Mouse (Mus musculus) C2C12 (cell line): Measurements from ENCODE around the gene Elf4. TPM values are rescaled to one million over a fixed set of nuclear protein-coding genes. Genes with fewer than 3 reads are reported as not detected.
A peak's percentile ranks its signal among the peaks of the same experiment; 100 is the strongest.

ENCODE experiments used
- H3K27me3 ChIP-seq: one replicate; pipeline ENCODE4 v1.6.1; 2011; ENCODE audit not compliant: control insufficient read depth, insufficient read depth, insufficient read length
- H3K36me3 ChIP-seq: one replicate; pipeline ENCODE4 v1.6.1; 2011; ENCODE audit not compliant: control insufficient read depth, insufficient read depth
- H3K4me3 ChIP-seq: one replicate; pipeline ENCODE4 v1.5.1; 2011; ENCODE audit warnings: mild to moderate bottlenecking, control low read depth; ENCODE audit not compliant: poor library complexity, insufficient read depth, severe bottlenecking
- H3K79me2 ChIP-seq: one replicate; pipeline ENCODE4 v1.6.1; 2011; ENCODE audit not compliant: control insufficient read depth, insufficient read depth
- H3K79me3 ChIP-seq: one replicate; pipeline ENCODE4 v1.6.1; 2011; ENCODE audit warnings: low read depth, control low read depth
- H3ac ChIP-seq: one replicate; pipeline ENCODE3; 2011; ENCODE audit warnings: low read depth; ENCODE audit not compliant: control insufficient read depth, insufficient read length
- CEBPB ChIP-seq: IDR thresholded peaks from one replicate; pipeline ENCODE4 v1.6.1; 2011; ENCODE audit warnings: low read depth, mild to moderate bottlenecking, control low read depth, moderate library complexity
- CTCF ChIP-seq: IDR thresholded peaks from one replicate; pipeline ENCODE4 v1.5.1; 2011; ENCODE audit not compliant: control insufficient read depth, insufficient read depth, insufficient read length
- FOSL1 ChIP-seq: IDR thresholded peaks from one replicate; pipeline ENCODE4 v1.8.0; 2011; ENCODE audit warnings: mild to moderate bottlenecking, low read length; ENCODE audit not compliant: poor library complexity, insufficient read depth, severe bottlenecking
- MAX ChIP-seq: IDR thresholded peaks from one replicate; pipeline ENCODE4 v1.6.1; 2011; ENCODE audit warnings: mild to moderate bottlenecking, control low read depth
- MYOD1 ChIP-seq: IDR thresholded peaks from one replicate; pipeline ENCODE4 v1.6.1; 2011; ENCODE audit warnings: low read depth; ENCODE audit not compliant: control insufficient read depth, insufficient read length
- MYOG ChIP-seq: IDR thresholded peaks from one replicate; pipeline ENCODE4 v1.6.1; 2011; ENCODE audit not compliant: control insufficient read depth, insufficient read length; ENCODE audit errors: extremely low read depth
- USF1 ChIP-seq: IDR thresholded peaks from one replicate; pipeline ENCODE4 v1.6.1; 2011; ENCODE audit warnings: low read depth, mild to moderate bottlenecking, control low read depth, moderate library complexity
- polyA plus RNA-seq: library from polyadenylated mRNA; unstranded; fragments of >200 nt; fragmentation: generic; extraction: Trizol; gene quantifications from one replicate; pipeline ENCODE4 v1.2.1, GENCODE M21; 2012; ENCODE audit warnings: missing spikeins

Gene Elf4
- polyA plus RNA-seq, 1 experiment = 6.7 TPM

- H3K36me3 ChIP-seq = no peaks in the 10 kb centered on the region
- TF ChIP-seq CEBPB (no peak), USF1 (no peak), CTCF (no peak), FOSL1 (no peak), MYOG (no peak), MAX (no peak), MYOD1 (no peak)
Measured at GRCm38 (mm10) chrX:48464436-48464835, 1.5 kb upstream of the Elf4 start.

GRCm38 (mm10) chrX:48463636-48464035 is 704 bp upstream of the Elf4 start:
- no peak overlapping the region for H3ac ChIP-seq
- no peaks in the 10 kb centered on the region for H3K79me3 ChIP-seq
- no peaks in the 10 kb centered on the region for H3K27me3 ChIP-seq
- H3K79me2 ChIP-seq = no peaks in the 10 kb centered on the region
- no peak overlapping the region for H3K4me3 ChIP-seq
- peak; percentile 8 for TF ChIP-seq FOSL1
- no peak for TF ChIP-seq USF1
- no peaks in the 10 kb centered on the region for H3K36me3 ChIP-seq

More at GRCm38 (mm10) chrX:48464436-48464835, 1.5 kb upstream of the Elf4 start:
- no peak overlapping the region for H3ac ChIP-seq
- no peaks in the 10 kb centered on the region for H3K79me3 ChIP-seq
- H3K79me2 ChIP-seq = no peaks in the 10 kb centered on the region
- no peak overlapping the region for H3K4me3 ChIP-seq
- H3K27me3 ChIP-seq = no peaks in the 10 kb centered on the region

DNA sequence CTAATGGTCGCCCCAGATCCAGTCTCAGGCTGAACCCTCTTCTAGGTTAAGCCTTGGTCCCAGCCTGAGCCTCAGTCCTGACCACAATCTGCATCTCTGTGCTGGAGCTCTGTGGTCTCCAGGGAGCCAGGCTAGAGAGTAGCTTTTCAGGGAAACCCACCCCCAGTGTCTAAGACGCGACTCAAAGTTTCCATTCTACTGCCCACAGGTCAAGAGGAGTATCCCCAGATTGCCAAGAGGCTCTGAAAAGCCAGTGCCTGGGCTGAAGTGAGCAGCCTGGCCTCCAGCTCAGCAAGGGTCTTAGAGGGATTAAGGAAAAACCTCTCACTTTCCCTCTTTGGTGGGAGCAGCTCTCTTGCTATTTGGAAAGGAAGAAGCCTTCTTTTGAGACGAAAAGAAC is 635 bp downstream of the Elf4 start:
- Histone ChIP-seq H3K27me3 (no peaks in the 10 kb centered on the region), H3K79me3 (no peaks in the 10 kb centered on the region), H3K4me3 (peak overlapping the region; percentile 11), H3K79me2 (no peaks in the 10 kb centered on the region), H3K36me3 (no peaks in the 10 kb centered on the region), H3ac (no peak overlapping the region)
- no peak for TF ChIP-seq CEBPB

DNA sequence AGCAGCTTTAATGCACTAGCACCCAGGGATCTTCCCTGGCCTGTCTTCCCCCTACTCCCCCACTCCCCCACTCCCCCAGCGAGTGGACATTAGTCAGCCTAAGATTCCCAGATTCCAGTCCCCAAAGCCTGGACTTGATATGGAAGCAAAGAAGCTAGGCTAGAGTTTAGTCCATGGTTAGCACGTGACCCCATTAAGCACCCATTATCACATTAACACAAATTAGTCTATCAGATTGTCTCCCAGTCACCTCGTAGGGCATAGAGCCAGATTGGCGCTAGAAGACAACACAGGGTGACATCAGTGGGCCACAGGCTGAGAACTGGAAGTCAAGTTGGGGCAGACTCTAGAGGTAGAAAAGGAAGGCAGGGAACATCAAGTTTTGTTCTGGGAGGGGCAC is 1.9 kb downstream of the Elf4 start:
- H3K4me3 ChIP-seq = no peak overlapping the region
- no peaks in the 10 kb centered on the region for H3K36me3 ChIP-seq
- H3K79me2 ChIP-seq = no peaks in the 10 kb centered on the region
- H3ac ChIP-seq = no peak overlapping the region
- no peak for TF ChIP-seq MYOG
- no peak for TF ChIP-seq USF1
- no peak for TF ChIP-seq MAX
- TF ChIP-seq FOSL1 = no peak
- TF ChIP-seq CTCF = no peak
- no peak for TF ChIP-seq MYOD1
- TF ChIP-seq CEBPB = no peak
- H3K79me3 ChIP-seq = no peaks in the 10 kb centered on the region
- no peaks in the 10 kb centered on the region for H3K27me3 ChIP-seq

GRCm38 (mm10) chrX:48460496-48460895 is 2.4 kb downstream of the Elf4 start:
- Histone ChIP-seq H3K79me3 (no peaks in the 10 kb centered on the region), H3K36me3 (no peaks in the 10 kb centered on the region), H3K4me3 (no peak overlapping the region), H3K79me2 (no peaks in the 10 kb centered on the region), H3ac (no peak overlapping the region), H3K27me3 (no peaks in the 10 kb centered on the region)
- no peak for TF ChIP-seq USF1
- no peak for TF ChIP-seq CTCF
- no peak for TF ChIP-seq CEBPB

- no peaks in the 10 kb centered on the region for H3K36me3 ChIP-seq
- peaks cover 10% of the 10 kb centered on the region for H3K79me3 ChIP-seq
- peaks cover 13% of the 10 kb centered on the region for H3K79me2 ChIP-seq
- H3K4me3 ChIP-seq = no peak overlapping the region
- TF ChIP-seq MYOG = no peak
- H3ac ChIP-seq = no peak overlapping the region
- no peaks in the 10 kb centered on the region for H3K27me3 ChIP-seq
Measured at GRCm38 (mm10) chrX:48456956-48457355, 6.0 kb downstream of the Elf4 start.

DNA sequence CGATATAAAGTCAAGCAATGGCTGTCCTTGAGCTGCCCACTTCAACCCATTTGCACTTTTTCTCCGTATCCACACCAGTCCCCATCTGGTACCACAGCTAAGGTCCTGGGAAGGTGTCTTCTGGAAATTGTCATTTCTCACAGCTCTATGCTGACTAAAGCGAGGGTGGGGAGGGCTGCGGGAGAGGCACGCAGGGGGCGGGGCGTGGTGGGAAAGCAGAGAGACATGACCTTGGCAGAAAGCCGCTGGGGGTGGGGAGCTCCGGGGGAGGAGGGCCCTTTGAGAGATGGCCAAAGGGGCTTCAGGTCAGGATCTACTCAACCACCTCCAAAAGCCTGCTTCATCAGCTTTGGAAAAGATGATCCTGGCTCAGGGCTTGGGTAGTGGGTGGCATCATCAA is 7.9 kb downstream of the Elf4 start:
- Histone ChIP-seq H3K79me2 (peaks cover 33% of the 10 kb centered on the region), H3K27me3 (no peaks in the 10 kb centered on the region), H3ac (no peak overlapping the region), H3K79me3 (peaks cover 28% of the 10 kb centered on the region), H3K36me3 (no peaks in the 10 kb centered on the region), H3K4me3 (no peak overlapping the region)
- TF ChIP-seq MYOD1 (no peak), FOSL1 (no peak), USF1 (no peak), MYOG (no peak), MAX (no peak), CTCF (no peak), CEBPB (no peak)
